In the genomic region with DNA sequence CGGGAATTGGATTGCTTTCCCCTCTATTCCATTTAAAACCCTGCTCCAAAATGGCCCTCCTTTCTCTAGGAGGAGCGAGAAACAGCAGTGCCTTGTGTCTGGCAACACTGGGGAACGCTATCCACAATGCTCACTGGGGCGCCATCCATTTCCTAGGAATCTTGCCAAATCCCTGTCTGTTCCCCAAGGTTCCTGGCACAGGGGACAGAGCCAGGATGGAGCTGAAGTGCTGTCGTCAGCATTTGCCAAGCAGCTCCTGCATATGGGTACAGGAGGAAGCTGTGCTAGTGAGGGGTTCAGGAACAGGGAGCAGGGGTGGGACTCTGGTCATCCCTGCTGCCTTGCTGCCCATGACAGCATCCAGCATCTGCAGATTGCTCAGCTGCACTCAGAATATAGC, we compare ENCODE assay signal across 9 mouse cellular contexts.
DNase-seq lines count a peak whose midpoint lies in the region; ATAC-seq and TF ChIP-seq lines count a peak whose summit lies in the region.
"Had no signal": no experiment of that assay in that cellular context is flagged by ENCODE, and none has a peak within 500 bp of the region (broad histone marks: within the 10 kb centered on the region; RNA-seq: fewer than 3 reads in every experiment).

No protein-coding gene starts in this region.

- WGBS in kidney, embryonic 15.5 days = 73% methylated on average over 5 of the region's 5 CpGs
- 31% methylated on average over 5 of the region's 5 CpGs for whole genome bisulfite sequencing in neural tube, embryonic 15.5 days

- no peak for ATAC-seq in kidney, embryonic 15.5 days (replicated peaks; ENCODE audit: low FRiP score)
- peak; percentile 53 for ATAC-seq in neural tube, embryonic 15.5 days (ENCODE audit: low FRiP score)

- peak; percentile 45 for DNase-seq in kidney, postnatal 14 days
- peak; percentile 97 for DNase-seq in cerebellum, adult 9-10 months
- peak; percentile 62 to 73 for DNase-seq in heart, postnatal 10 days
- DNase-seq in left cerebral cortex, postnatal 14 days (ENCODE audit: low spot score in 2 of 2) = peak; percentile 70 to 74
- no peak for DNase-seq in gastrocnemius, adult 2 months
- DNase-seq in thymus, postnatal 25 days = no peak
- DNase-seq: liver, embryonic 13.5 days had no signal

- H3K4me1 ChIP-seq in kidney, embryonic 15.5 days = peaks cover 26% of the 10 kb centered on the region
- H3K4me1 ChIP-seq in neural tube, embryonic 15.5 days = peaks cover 31% of the 10 kb centered on the region

- no peak for TF ChIP-seq CTCF in gastrocnemius, adult 2 months (IDR thresholded peaks at IDR 0.05)

- H3K9ac ChIP-seq in kidney, embryonic 15.5 days = no peak overlapping the region
- H3K9ac ChIP-seq in neural tube, embryonic 15.5 days (replicated peaks) = no peak overlapping the region
- H3K9ac ChIP-seq: liver, embryonic 13.5 days had no signal

- no peak overlapping the region for H3K4me3 ChIP-seq in kidney, embryonic 15.5 days (replicated peaks)
- H3K4me3 ChIP-seq in neural tube, embryonic 15.5 days (replicated peaks) = no peak overlapping the region
- H3K4me3 ChIP-seq in gastrocnemius, adult 2 months = no peak overlapping the region
- H3K4me3 ChIP-seq: liver, embryonic 13.5 days had no signal

- H3K27me3 ChIP-seq in kidney, embryonic 15.5 days = no peaks in the 10 kb centered on the region
- H3K27me3 ChIP-seq in neural tube, embryonic 15.5 days (replicated peaks) = no peaks in the 10 kb centered on the region

- H3K27ac ChIP-seq in kidney, embryonic 15.5 days = no peak overlapping the region
- peak overlapping the region; percentile 92 for H3K27ac ChIP-seq in neural tube, embryonic 15.5 days (replicated peaks)
- H3K27ac ChIP-seq in gastrocnemius, adult 2 months = no peak overlapping the region
- H3K27ac ChIP-seq: liver, embryonic 13.5 days had no signal

- intact Hi-C loops in heart, postnatal 10 days (cut with DNase I) = loop anchor here (5.0 kb wide), 1 partner anchor 187 kb away; no protein-coding TSS in a partner anchor
- intact Hi-C loops in left cerebral cortex, postnatal 14 days (cut with DNase I) = loop anchor here (10.0 kb wide), 1 partner anchor 115 kb away; no protein-coding TSS in a partner anchor
- intact Hi-C loops in gastrocnemius, adult 2 months (cut with DNase I) = loop anchor here (5.0 kb wide), 3 partner anchors 47 to 308 kb away; no protein-coding TSS in a partner anchor

- H3K36me3 ChIP-seq in kidney, embryonic 15.5 days = no peaks in the 10 kb centered on the region
- H3K36me3 ChIP-seq in neural tube, embryonic 15.5 days = no peaks in the 10 kb centered on the region
- H3K36me3 ChIP-seq: liver, embryonic 13.5 days had no signal

- no peak overlapping the region for H3K4me2 ChIP-seq in kidney, embryonic 15.5 days
- H3K4me2 ChIP-seq in neural tube, embryonic 15.5 days = no peak overlapping the region
- H3K4me2 ChIP-seq: liver, embryonic 13.5 days had no signal

- H3K9me3 ChIP-seq in kidney, embryonic 15.5 days (replicated peaks) = no peaks in the 10 kb centered on the region
- no peaks in the 10 kb centered on the region for H3K9me3 ChIP-seq in neural tube, embryonic 15.5 days (replicated peaks)
- H3K9me3 ChIP-seq: liver, embryonic 13.5 days had no signal

Comparison
In these comparisons a context has a peak if more than half of its experiments do, and no peak if none do; other contexts are left out.
1. DNase-seq: peak in kidney, postnatal 14 days (single experiment), cerebellum, adult 9-10 months (single experiment), heart, postnatal 10 days (2 of 2) and left cerebral cortex, postnatal 14 days (2 of 2); none in gastrocnemius, adult 2 months (single experiment) and thymus, postnatal 25 days (single experiment).